Mouse (Mus musculus) frontal cortex, postnatal 36 days (tissue): ENCODE measurements around the gene Fgf12.

Experiments used
- DNase-seq, 2 experiments: peaks; one replicate each; pipeline ENCODE4 v3.0.0; 2022; ENCODE audit warnings: low spot score in 2 of 2

Fgf12 gene

GRCm38 (mm10) chr16:28752638-28753118, at the start of gene Fgf12:
Gene Fgf12, minus strand, starts transcription at chr16:28753068.
- DNase-seq = peak; percentile 49 to 52

GRCm38 (mm10) chr16:28793115-28793514, 40.2 kb upstream of the Fgf12 start:
- DNase-seq = peak; percentile 13 to 42

- DNase-seq = no peak
Measured at GRCm38 (mm10) chr16:28770276-28770675, 17.4 kb upstream of the Fgf12 start.

- DNase-seq = no peak
Measured at GRCm38 (mm10) chr16:28761417-28761976, 8.6 kb upstream of the Fgf12 start.

GRCm38 (mm10) chr16:28753124-28753917, 453 bp upstream of the Fgf12 start:
- peak; percentile 83 to 88 for DNase-seq

GRCm38 (mm10) chr16:28734461-28734860, 18.4 kb downstream of the Fgf12 start:
- no peak for DNase-seq

- DNase-seq = peak in 1 of 2 experiments; percentile 19
Measured at GRCm38 (mm10) chr16:28726792-28727191, 26.1 kb downstream of the Fgf12 start.

GRCm38 (mm10) chr16:28706623-28707022, 46.2 kb downstream of the Fgf12 start:
- DNase-seq = no peak

GRCm38 (mm10) chr16:28700346-28700745, 52.5 kb downstream of the Fgf12 start:
- DNase-seq = no peak

GRCm38 (mm10) chr16:28696851-28697250, 56.0 kb downstream of the Fgf12 start:
- DNase-seq = peak in 1 of 2 experiments; percentile 28

GRCm38 (mm10) chr16:28694113-28694899, 58.6 kb downstream of the Fgf12 start:
- peak; percentile 22 to 39 for DNase-seq

- DNase-seq = no peak
Measured at GRCm38 (mm10) chr16:28688861-28689385, 63.9 kb downstream of the Fgf12 start.

GRCm38 (mm10) chr16:28681625-28682024, 71.2 kb downstream of the Fgf12 start:
- peak; percentile 26 to 55 for DNase-seq

- DNase-seq = no peak
Measured at GRCm38 (mm10) chr16:28668815-28669347, 84.0 kb downstream of the Fgf12 start.

GRCm38 (mm10) chr16:28652640-28653039, 100.2 kb downstream of the Fgf12 start:
- no peak for DNase-seq

- no peak for DNase-seq
Measured at GRCm38 (mm10) chr16:28650589-28650988, 102.3 kb downstream of the Fgf12 start.

GRCm38 (mm10) chr16:28645030-28645429, 107.8 kb downstream of the Fgf12 start:
- DNase-seq = no peak

- DNase-seq = peak in 1 of 2 experiments; percentile 56
Measured at GRCm38 (mm10) chr16:28631721-28632120, 121.1 kb downstream of the Fgf12 start.

- DNase-seq = no peak
Measured at GRCm38 (mm10) chr16:28630771-28631484, 121.9 kb downstream of the Fgf12 start.

GRCm38 (mm10) chr16:28626259-28626658, 126.6 kb downstream of the Fgf12 start:
- DNase-seq = no peak

- no peak for DNase-seq
Measured at GRCm38 (mm10) chr16:28625689-28626088, 127.2 kb downstream of the Fgf12 start.
